Comparison of ENCODE assay signal across 8 mouse cellular contexts in the genomic region with DNA sequence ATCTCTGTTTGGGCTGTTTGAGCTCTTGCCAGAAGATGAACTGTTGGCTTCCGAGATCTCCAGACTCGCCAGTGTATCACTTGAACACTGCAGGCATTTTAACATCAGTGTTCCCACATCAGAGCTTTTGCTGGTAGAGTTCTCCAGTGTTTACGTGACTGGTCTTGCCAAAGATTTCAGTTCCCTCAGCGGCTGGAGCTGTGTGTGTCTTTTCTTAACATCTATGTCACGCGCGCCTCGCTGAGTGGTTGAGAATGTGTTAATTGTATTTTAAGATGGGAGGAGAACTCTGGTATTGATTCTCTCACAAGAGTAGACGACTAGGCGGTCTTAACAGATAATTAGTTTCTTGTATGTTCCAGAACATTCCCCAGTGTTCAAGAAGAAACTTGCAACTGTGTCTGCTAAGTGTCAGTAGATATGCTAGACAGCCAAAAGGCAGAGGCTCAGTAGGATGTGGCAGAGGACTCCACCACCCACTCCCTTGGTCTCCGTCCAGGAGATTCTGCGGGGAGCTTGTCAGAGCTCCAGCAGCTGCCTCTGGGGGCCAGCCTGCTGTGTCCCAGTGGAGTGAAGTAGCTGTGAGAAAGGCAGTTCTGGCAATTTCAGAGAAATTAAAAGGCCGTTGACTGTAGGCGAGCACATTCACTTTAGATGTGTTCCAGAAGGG. TPM values are rescaled to one million over a fixed set of nuclear protein-coding genes. Genes with fewer than 3 reads are reported as not detected.
DNase-seq lines count a peak whose midpoint lies in the region; ATAC-seq and TF ChIP-seq lines count a peak whose summit lies in the region.
"Had no signal": no experiment of that assay in that cellular context is flagged by ENCODE, and none has a peak within 500 bp of the region (broad histone marks: within the 10 kb centered on the region; RNA-seq: fewer than 3 reads in every experiment).

No protein-coding gene starts in this region.

- ATAC-seq in embryonic facial prominence, embryonic 14.5 days (ENCODE audit: low read depth): peak; percentile 49
- no peak for ATAC-seq in limb, embryonic 14.5 days (ENCODE audit: low FRiP score, low read depth)
- no peak for ATAC-seq in megakaryocyte, adult 5-6 weeks (ENCODE audit: poor library complexity, severe bottlenecking)

- no peaks in the 10 kb centered on the region for H3K27me3 ChIP-seq in embryonic facial prominence, embryonic 14.5 days (replicated peaks; ENCODE audit: control insufficient read depth, insufficient read depth, low read length)
- H3K27me3 ChIP-seq in limb, embryonic 14.5 days (ENCODE audit: control insufficient read depth, insufficient read depth, low read length): no peaks in the 10 kb centered on the region

- no peak overlapping the region for H3K9ac ChIP-seq in embryonic facial prominence, embryonic 14.5 days (ENCODE audit: low read depth, low read length)
- no peak overlapping the region for H3K9ac ChIP-seq in limb, embryonic 14.5 days (ENCODE audit: low read depth, low read length, severe bottlenecking)
- H3K9ac ChIP-seq: liver, embryonic 14.5 days had no signal

- peaks cover 35% of the 10 kb centered on the region for H3K4me1 ChIP-seq in embryonic facial prominence, embryonic 14.5 days (ENCODE audit: control insufficient read depth, insufficient read depth, low read length)
- H3K4me1 ChIP-seq in limb, embryonic 14.5 days (ENCODE audit: control insufficient read depth, insufficient read depth, low read length): peaks cover 46% of the 10 kb centered on the region

- peaks cover 21% of the 10 kb centered on the region for H3K36me3 ChIP-seq in embryonic facial prominence, embryonic 14.5 days (ENCODE audit: control insufficient read depth, insufficient read depth, low read length)
- peaks cover 23% of the 10 kb centered on the region for H3K36me3 ChIP-seq in limb, embryonic 14.5 days (ENCODE audit: control insufficient read depth, insufficient read depth, low read length)

- H3K9me3 ChIP-seq in embryonic facial prominence, embryonic 14.5 days (ENCODE audit: control insufficient read depth, low read length): no peaks in the 10 kb centered on the region
- no peaks in the 10 kb centered on the region for H3K9me3 ChIP-seq in limb, embryonic 14.5 days (ENCODE audit: control insufficient read depth, low read length)

- no peak overlapping the region for H3K4me3 ChIP-seq in embryonic facial prominence, embryonic 14.5 days (ENCODE audit: low read depth, low read length)
- H3K4me3 ChIP-seq in limb, embryonic 14.5 days (replicated peaks; ENCODE audit: low read length): no peak overlapping the region

- H3K27ac ChIP-seq in embryonic facial prominence, embryonic 14.5 days (replicated peaks; ENCODE audit: low read depth, low read length): peak overlapping the region; percentile 77
- H3K27ac ChIP-seq in limb, embryonic 14.5 days (replicated peaks; ENCODE audit: low read depth, low read length): peak overlapping the region; percentile 30; the same call in 1 of the 2 replicates
- H3K27ac ChIP-seq: liver, embryonic 14.5 days had no signal

- peak overlapping the region; percentile 18; the same call in 1 of the 2 replicates for H3K4me2 ChIP-seq in embryonic facial prominence, embryonic 14.5 days (ENCODE audit: low read depth, low read length)
- no peak overlapping the region for H3K4me2 ChIP-seq in limb, embryonic 14.5 days (replicated peaks; ENCODE audit: low read depth, low read length, severe bottlenecking)

- peak; percentile 66 for DNase-seq in adipocyte (ENCODE audit: low spot score)
- DNase-seq in embryonic facial prominence, embryonic 14.5 days (ENCODE audit: low spot score): peak; percentile 88
- peak; percentile 76 for DNase-seq in heart, adult 8-10 months (ENCODE audit: low spot score)
- peak; percentile 69 for DNase-seq in kidney, postnatal 14 days
- DNase-seq in limb, embryonic 14.5 days (ENCODE audit: low spot score): peak; percentile 52
- peak; percentile 89 for DNase-seq in right cerebral cortex, adult 2 months (ENCODE audit: low spot score in 2 of 2)

- 48% methylated on average over 14 of the region's 14 CpGs for WGBS in embryonic facial prominence, embryonic 14.5 days
- WGBS in limb, embryonic 14.5 days: 35% methylated on average over 14 of the region's 14 CpGs

- no peak for TF ChIP-seq POLR2A in limb, embryonic 14.5 days (IDR thresholded peaks at IDR 0.05; ENCODE audit: borderline replicate concordance, extremely low read depth, insufficient read depth, insufficient read length)

RNA-seq across cellular contexts. Expression of gene Ryk, which starts 29.3 kb away (rescaled TPM):
- 30.0 and 31.1 TPM in 2 replicates for polyA plus RNA-seq in embryonic facial prominence, embryonic 14.5 days (2014; fragmentation: Nextera tagmentation; extraction: Ambion mirVana)
- 10 to 100 TPM; 35.0 to 41.6 (median 36.9) TPM for total RNA-seq in heart, adult 8-10 months (2022)
- polyA plus RNA-seq in limb, embryonic 14.5 days (2012; rRNA removed): 79.8 and 83.7 TPM in 2 replicates
- polyA plus RNA-seq in limb, embryonic 14.5 days (2014; fragmentation: Nextera tagmentation; extraction: Ambion mirVana): 37.5 and 58.6 TPM in 2 replicates
- 0.07 and 0.41 TPM in 2 replicates for total RNA-seq in megakaryocyte, adult 5-6 weeks (2015)
- total RNA-seq in megakaryocyte, adult 5-6 weeks (2017): 5.0 TPM in 1 of 2 replicates, not detected in the other

Comparison
In these comparisons a context has a peak if more than half of its experiments do, and no peak if none do; other contexts are left out.
1. RNA of gene Ryk, which starts 29.3 kb away (total RNA-seq): 35.0 to 41.6 TPM in heart, adult 8-10 months; 0.07 to 5.0 TPM in megakaryocyte, adult 5-6 weeks; every median in the first group is over 4 times any median in the second.
2. Peak in every context shown above with its lines, with median percentiles within 50 percentile points of each other: DNase-seq.